Mouse (Mus musculus) mesoderm, embryonic 11.5 days (tissue): ENCODE results near the gene Stx17.

ENCODE experiments used
- DNase-seq: peaks from one replicate; pipeline ENCODE4 v3.0.0-alpha.2; 2012; ENCODE audit warnings: low read depth, low spot score

Gene Stx17

GRCm38 (mm10) chr4:48124773-48125469, at the start of gene Stx17:
Stx17 (plus strand) TSS chr4:48124915.
- peak; percentile 88 for DNase-seq

GRCm38 (mm10) chr4:48076693-48077471, 47.8 kb upstream of the Stx17 start:
- no peak for DNase-seq

- DNase-seq, result no peak
Measured at GRCm38 (mm10) chr4:48078213-48078612, 46.5 kb upstream of the Stx17 start.

GRCm38 (mm10) chr4:48079285-48080039, 45.3 kb upstream of the Stx17 start:
- no peak for DNase-seq

GRCm38 (mm10) chr4:48083452-48083851, 41.3 kb upstream of the Stx17 start:
- no peak for DNase-seq

- DNase-seq, result no peak
Measured at GRCm38 (mm10) chr4:48086609-48087008, 38.1 kb upstream of the Stx17 start.

- no peak for DNase-seq
Measured at GRCm38 (mm10) chr4:48087497-48087896, 37.2 kb upstream of the Stx17 start.

- no peak for DNase-seq
Measured at GRCm38 (mm10) chr4:48093221-48093620, 31.5 kb upstream of the Stx17 start.

- no peak for DNase-seq
Measured at GRCm38 (mm10) chr4:48100217-48100616, 24.5 kb upstream of the Stx17 start.

GRCm38 (mm10) chr4:48101981-48102380, 22.7 kb upstream of the Stx17 start:
- no peak for DNase-seq

- peak; percentile 23 for DNase-seq
Measured at GRCm38 (mm10) chr4:48105387-48105786, 19.3 kb upstream of the Stx17 start.

GRCm38 (mm10) chr4:48107086-48107485, 17.6 kb upstream of the Stx17 start:
- DNase-seq, result no peak

- DNase-seq, result no peak
Measured at GRCm38 (mm10) chr4:48108591-48108990, 16.1 kb upstream of the Stx17 start.

GRCm38 (mm10) chr4:48110331-48110730, 14.4 kb upstream of the Stx17 start:
- no peak for DNase-seq

GRCm38 (mm10) chr4:48116191-48116590, 8.5 kb upstream of the Stx17 start:
- DNase-seq, result no peak

GRCm38 (mm10) chr4:48124416-48124772, 321 bp upstream of the Stx17 start:
- DNase-seq, result no peak

- DNase-seq, result no peak
Measured at GRCm38 (mm10) chr4:48130314-48130713, 5.6 kb downstream of the Stx17 start.

GRCm38 (mm10) chr4:48131606-48132005, 6.9 kb downstream of the Stx17 start:
- DNase-seq, result no peak

- no peak for DNase-seq
Measured at GRCm38 (mm10) chr4:48132721-48133120, 8.0 kb downstream of the Stx17 start.

GRCm38 (mm10) chr4:48149492-48149891, 24.8 kb downstream of the Stx17 start:
- DNase-seq, result no peak

- no peak for DNase-seq
Measured at GRCm38 (mm10) chr4:48153229-48153628, 28.5 kb downstream of the Stx17 start.

GRCm38 (mm10) chr4:48155864-48156263, 31.1 kb downstream of the Stx17 start:
- no peak for DNase-seq
